Mouse (Mus musculus) testis, adult 2 months (tissue): ENCODE results near the gene Zfp445. TPM values are rescaled to one million over a fixed set of nuclear protein-coding genes. Genes with fewer than 3 reads are reported as not detected.
A peak's percentile ranks its signal among the peaks of the same experiment; 100 is the strongest.

ENCODE experiments used
- H3K27ac ChIP-seq: fragments of 200-500 bp; 2 replicates; pipeline ENCODE4 v1.5.1; 2012; ENCODE audit warnings: low read depth, low read length; ENCODE audit not compliant: control insufficient read depth, insufficient read depth
- H3K27me3 ChIP-seq: fragments of 200-500 bp; 2 replicates; pipeline ENCODE4 v1.6.1; 2012; ENCODE audit warnings: mild to moderate bottlenecking, low read length, moderate library complexity; ENCODE audit not compliant: control insufficient read depth, insufficient read depth
- H3K36me3 ChIP-seq: fragments of 200-500 bp; 2 replicates; pipeline ENCODE4 v1.6.1; 2012; ENCODE audit warnings: mild to moderate bottlenecking, low read length; ENCODE audit not compliant: control insufficient read depth, insufficient read depth
- H3K4me1 ChIP-seq: fragments of 200-500 bp; 2 replicates; pipeline ENCODE4 v1.6.1; 2012; ENCODE audit warnings: low read length; ENCODE audit not compliant: control insufficient read depth, insufficient read depth
- H3K4me3 ChIP-seq: fragments of 200-500 bp; 2 replicates; pipeline ENCODE4 v1.5.1; 2012; ENCODE audit warnings: low read depth, mild to moderate bottlenecking, low read length, moderate library complexity, mixed read lengths; ENCODE audit not compliant: control insufficient read depth
- CTCF ChIP-seq: fragments of 200-500 bp; IDR thresholded peaks from 2 replicates; pipeline ENCODE4 v1.5.1; 2012; ENCODE audit warnings: low read depth, mild to moderate bottlenecking, inconsistent platforms, low read length, moderate library complexity; ENCODE audit not compliant: control insufficient read depth, insufficient read depth, insufficient replicate concordance
- POLR2A ChIP-seq: fragments of 200-500 bp; IDR thresholded peaks from 2 replicates; pipeline ENCODE4 v1.6.1; 2012; ENCODE audit warnings: low read depth, mild to moderate bottlenecking, inconsistent platforms, low read length, moderate library complexity; ENCODE audit not compliant: control insufficient read depth
- polyA plus RNA-seq: library from polyadenylated mRNA; depleted of rRNA; stranded (reverse); fragments of >200 nt; gene quantifications from 2 replicates; pipeline ENCODE4 v1.2.3, GENCODE M21; 2012; rRNA removed

Gene Zfp445
- 34.2 and 39.0 TPM in 2 replicates for polyA plus RNA-seq

- H3K4me1 ChIP-seq, result peaks cover 3% of the 10 kb centered on the region; the same call in 1 of the 2 replicates
- peaks cover 2% of the 10 kb centered on the region; the same call in 1 of the 2 replicates for H3K36me3 ChIP-seq
- peak within 1 kb of the TSS; percentile 93 for H3K27ac ChIP-seq
- no peak for TF ChIP-seq CTCF
- peak; percentile 81 for TF ChIP-seq POLR2A
- H3K27me3 ChIP-seq, result no peaks in the 10 kb centered on the region
- H3K4me3 ChIP-seq, result peak within 1 kb of the TSS; percentile 100
These were observed at the start of gene Zfp445 for GRCm38 (mm10) chr9:122865697-122866166. Gene Zfp445, minus strand, starts transcription at chr9:122866006.

DNA sequence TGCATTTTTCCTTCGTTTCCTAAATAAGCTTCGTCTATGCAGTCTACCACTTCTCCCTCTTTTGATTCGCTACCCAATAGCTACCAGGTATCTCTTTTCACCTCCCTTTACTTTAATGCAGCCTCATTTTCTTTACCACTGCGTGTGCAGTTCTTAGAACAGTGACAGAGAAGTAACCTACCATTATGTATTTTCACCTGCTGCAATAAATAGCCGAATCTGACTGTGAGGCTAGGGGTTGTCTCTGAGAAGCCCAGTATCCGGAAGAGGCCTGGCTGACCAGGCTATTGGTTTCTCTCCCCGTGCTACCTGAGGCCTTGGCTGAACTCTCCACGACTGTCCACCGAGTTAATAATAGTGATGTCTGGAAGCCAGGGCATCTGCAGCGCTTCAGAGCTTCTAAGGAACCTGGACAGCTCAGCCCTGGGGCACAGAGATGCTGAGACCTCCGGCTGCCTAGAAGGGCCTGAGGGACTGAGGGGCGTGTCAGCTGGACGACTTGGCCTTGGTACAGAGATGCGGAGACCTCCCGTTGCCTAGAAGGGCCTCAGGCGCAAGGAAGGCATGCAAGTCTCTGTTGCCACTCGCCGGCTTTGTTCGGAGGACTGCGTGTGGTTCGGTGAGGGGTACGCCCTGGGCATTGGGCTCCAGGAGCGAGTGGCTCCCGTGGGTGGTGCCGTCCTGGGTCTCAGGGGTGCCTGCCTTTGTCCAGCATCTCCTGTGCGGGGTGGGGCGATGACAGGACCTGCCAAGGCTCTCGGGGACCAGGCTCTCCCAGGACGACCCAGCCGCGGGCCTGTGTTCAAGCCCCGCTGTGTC, 37.1 kb upstream of the Zfp445 start:
- Histone ChIP-seq H3K4me3 (peak overlapping the region; percentile 81), H3K27me3 (no peaks in the 10 kb centered on the region), H3K36me3 (no peaks in the 10 kb centered on the region), H3K4me1 (peaks cover 3% of the 10 kb centered on the region), H3K27ac (no peak overlapping the region)
- TF ChIP-seq POLR2A (peak; percentile 94), CTCF (peak; percentile 16; the same call in 1 of the 2 replicates)

DNA sequence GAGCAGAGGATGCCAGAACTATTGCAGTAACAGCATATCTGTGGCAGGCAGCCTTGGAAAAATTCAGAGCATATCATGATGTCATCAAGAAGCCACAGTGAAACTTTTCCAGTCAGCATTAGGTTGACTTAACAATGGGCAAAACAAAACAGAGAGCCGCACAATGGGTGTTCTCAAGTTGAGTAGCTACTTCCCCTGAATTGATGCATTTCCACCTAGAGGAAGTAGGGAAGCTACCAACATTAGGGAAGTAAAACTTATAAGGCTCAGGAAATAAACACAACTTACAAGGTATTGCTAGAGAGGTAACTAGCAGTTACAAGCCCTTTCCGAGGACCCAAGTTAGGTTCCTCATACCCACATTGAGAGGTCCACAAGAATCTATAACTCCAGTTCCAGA, 35.2 kb upstream of the Zfp445 start:
- Histone ChIP-seq H3K36me3 (no peaks in the 10 kb centered on the region), H3K4me3 (no peak overlapping the region), H3K27me3 (no peaks in the 10 kb centered on the region), H3K4me1 (peaks cover 3% of the 10 kb centered on the region), H3K27ac (no peak overlapping the region)
- TF ChIP-seq CTCF, result no peak
- TF ChIP-seq POLR2A, result no peak

- Histone ChIP-seq H3K4me1 (peaks cover 4% of the 10 kb centered on the region), H3K36me3 (peaks cover 1% of the 10 kb centered on the region), H3K4me3 (peak overlapping the region; percentile 96), H3K27ac (peak overlapping the region; percentile 96), H3K27me3 (no peaks in the 10 kb centered on the region)
- TF ChIP-seq POLR2A (peak; percentile 98), CTCF (no peak)
These were observed 20.8 kb upstream of the Zfp445 start for GRCm38 (mm10) chr9:122886372-122887179.

DNA sequence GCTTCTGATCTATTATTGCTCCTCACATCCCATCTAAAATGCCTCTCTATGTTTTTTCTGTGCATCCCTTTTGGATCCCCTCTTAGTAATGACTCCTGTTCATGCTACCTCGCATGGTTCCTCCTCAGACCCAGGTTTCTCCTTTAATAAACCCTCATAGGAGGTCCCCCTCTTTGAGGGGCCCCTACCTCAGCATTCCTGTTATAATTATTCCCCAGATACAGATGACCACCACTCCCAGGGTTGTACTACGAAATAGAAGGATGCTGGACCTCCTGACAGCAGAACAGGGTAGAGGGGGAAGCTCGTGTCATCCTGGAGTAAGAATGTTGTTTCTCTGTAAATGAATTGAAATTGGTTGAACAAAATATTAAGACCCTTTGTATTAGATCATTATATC, 19.6 kb upstream of the Zfp445 start, which contains the start of gene Zkscan7:
Zkscan7 (plus strand) TSS at position 301 of the 400 bp plus-strand sequence.
- peaks cover 4% of the 10 kb centered on the region for H3K4me1 ChIP-seq
- peak within 1 kb of the TSS; percentile 96 for H3K4me3 ChIP-seq
- peaks cover 1% of the 10 kb centered on the region for H3K36me3 ChIP-seq
- TF ChIP-seq POLR2A, result no peak
- no peak for TF ChIP-seq CTCF
- H3K27me3 ChIP-seq, result no peaks in the 10 kb centered on the region
- peak within 1 kb of the TSS; percentile 96 for H3K27ac ChIP-seq

DNA sequence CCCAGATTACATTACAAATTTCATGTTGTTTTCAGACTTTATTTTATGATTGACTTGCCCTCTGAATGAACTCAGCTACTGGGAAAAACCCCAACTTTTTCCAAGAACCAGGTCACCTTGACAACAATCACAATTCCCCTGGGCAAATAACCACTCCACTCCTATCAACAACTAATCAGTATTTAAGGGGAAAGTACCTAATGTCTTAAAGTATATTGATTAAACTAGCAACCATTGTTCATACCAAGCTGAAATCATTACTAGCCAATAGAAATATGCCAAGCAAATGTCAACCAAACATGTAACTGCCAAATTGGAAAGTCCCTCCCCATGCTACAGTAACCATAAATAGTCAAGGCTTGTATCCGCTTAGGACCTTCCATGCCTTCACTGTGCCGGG, 9.3 kb upstream of the Zfp445 start:
- H3K36me3 ChIP-seq, result no peaks in the 10 kb centered on the region
- H3K27me3 ChIP-seq, result no peaks in the 10 kb centered on the region
- TF ChIP-seq CTCF, result no peak
- no peak for TF ChIP-seq POLR2A
- no peak overlapping the region for H3K4me3 ChIP-seq
- H3K27ac ChIP-seq, result no peak overlapping the region
- H3K4me1 ChIP-seq, result no peaks in the 10 kb centered on the region

GRCm38 (mm10) chr9:122874653-122875052, 8.8 kb upstream of the Zfp445 start:
- no peak overlapping the region for H3K4me3 ChIP-seq
- no peak overlapping the region for H3K27ac ChIP-seq
- TF ChIP-seq CTCF (no peak), POLR2A (no peak)
- H3K4me1 ChIP-seq, result no peaks in the 10 kb centered on the region
- H3K36me3 ChIP-seq, result no peaks in the 10 kb centered on the region
- H3K27me3 ChIP-seq, result no peaks in the 10 kb centered on the region
